25 mouse cellular contexts compared by ENCODE assay signal in genomic region chr3:22039036-22039795, GRCm38 (mm10). TPM values are rescaled to one million over a fixed set of nuclear protein-coding genes. Genes with fewer than 3 reads are reported as not detected.
DNase-seq lines count a peak whose midpoint lies in the region; ATAC-seq and TF ChIP-seq lines count a peak whose summit lies in the region.
"Had no signal": no experiment of that assay in that cellular context is flagged by ENCODE, and none has a peak within 500 bp of the region (broad histone marks: within the 10 kb centered on the region; RNA-seq: fewer than 3 reads in every experiment).

No protein-coding gene starts in this region.

- dilution Hi-C loops in CH12.LX (cut with MboI; ENCODE audit: extremely low pct_ligation_motif_present, extremely low pct_unique_long_range_greater_than_20kb, low sequenced_read_pairs) = no loop called here

- TF ChIP-seq RAD21 in CH12.LX (IDR thresholded peaks at IDR 0.05; ENCODE audit: low read depth, low read length) = no peak

- 77% methylated on average over 8 of the region's 8 CpGs for WGBS in liver, embryonic 12.5 days (ENCODE audit: insufficient replicate concordance)

- in situ Hi-C loops in CH12.LX (cut with MboI; ENCODE audit: low pct_ligation_motif_present, low pct_unique_long_range_greater_than_20kb, low sequenced_read_pairs) = no loop called here

- H3K9me3 ChIP-seq in CH12.LX (replicated peaks; ENCODE audit: low read length) (peaks cover 3% of the 10 kb centered on the region), ES-Bruce4 (replicated peaks; ENCODE audit: control insufficient read depth, insufficient read depth, low read length, poor library complexity, severe bottlenecking) (peaks cover 12% of the 10 kb centered on the region)
- no peaks in the 10 kb centered on the region for H3K9me3 ChIP-seq in liver, embryonic 12.5 days (replicated peaks)
- H3K9me3 ChIP-seq: embryonic facial prominence, embryonic 12.5 days; forebrain, embryonic 13.5 days; forebrain, embryonic 15.5 days; G1E had no signal

- H3K4me1 ChIP-seq in CH12.LX (ENCODE audit: control insufficient read depth in 1 of 2, insufficient read depth in 2 of 2) (peaks cover 7 to 10% of the 10 kb centered on the region in 2 experiments; a peak in 3 of 4 replicates), ES-Bruce4 (ENCODE audit: control insufficient read depth, insufficient read depth, low read length) (peaks cover 7% of the 10 kb centered on the region)
- no peaks in the 10 kb centered on the region for H3K4me1 ChIP-seq in liver, embryonic 12.5 days
- H3K4me1 ChIP-seq: embryonic facial prominence, embryonic 12.5 days; forebrain, embryonic 13.5 days; forebrain, embryonic 15.5 days had no signal

- H3K27me3 ChIP-seq in CH12.LX (replicated peaks) (no peaks in the 10 kb centered on the region), ES-Bruce4 (ENCODE audit: control insufficient read depth, insufficient read depth, low read length, poor library complexity, severe bottlenecking) (no peaks in the 10 kb centered on the region)
- no peaks in the 10 kb centered on the region for H3K27me3 ChIP-seq in liver, embryonic 12.5 days (replicated peaks)
- H3K27me3 ChIP-seq: embryonic facial prominence, embryonic 12.5 days; forebrain, embryonic 13.5 days; forebrain, embryonic 15.5 days; Patski had no signal

- peak overlapping the region; percentile 29; the same call in 1 of the 2 replicates for H3K4me2 ChIP-seq in CH12.LX (ENCODE audit: insufficient read depth, low read depth, poor library complexity, severe bottlenecking)
- H3K4me2 ChIP-seq in liver, embryonic 12.5 days = no peak overlapping the region
- H3K4me2 ChIP-seq: embryonic facial prominence, embryonic 12.5 days; forebrain, embryonic 13.5 days; forebrain, embryonic 15.5 days had no signal

- H3K4me3 ChIP-seq in CH12.LX (replicated peaks in 1 of 3; ENCODE audit: low read depth in 2 of 3, low read length in 2 of 3, poor library complexity in 1 of 3) (no peak overlapping the region), ES-Bruce4 (ENCODE audit: low read depth, low read length) (no peak overlapping the region; the same call in 1 of the 2 replicates)
- H3K4me3 ChIP-seq in liver, embryonic 12.5 days = no peak overlapping the region
- H3K4me3 ChIP-seq: embryonic facial prominence, embryonic 10.5 days; embryonic facial prominence, embryonic 12.5 days; forebrain, embryonic 13.5 days; forebrain, embryonic 15.5 days had no signal

- H3K36me3 ChIP-seq in CH12.LX (replicated peaks in 1 of 2; ENCODE audit: control insufficient read depth in 1 of 2, insufficient read depth in 1 of 2, low read length in 1 of 2) = no peaks in the 10 kb centered on the region
- H3K36me3 ChIP-seq in ES-Bruce4 (ENCODE audit: control insufficient read depth, insufficient read depth, low read length, poor library complexity, severe bottlenecking) = no peaks in the 10 kb centered on the region
- H3K36me3 ChIP-seq in liver, embryonic 12.5 days = no peaks in the 10 kb centered on the region
- H3K36me3 ChIP-seq: embryonic facial prominence, embryonic 10.5 days; embryonic facial prominence, embryonic 12.5 days; forebrain, embryonic 15.5 days; G1E had no signal

- no peaks in the 10 kb centered on the region for H3K79me2 ChIP-seq in CH12.LX (replicated peaks; ENCODE audit: control insufficient read depth, extremely low read depth, insufficient read depth, poor library complexity, severe bottlenecking)

- TF ChIP-seq EP300 in CH12.LX (IDR thresholded peaks at IDR 0.05; ENCODE audit: low read length) = peak; percentile 39; the same call in 1 of the 2 replicates
- no peak for TF ChIP-seq EP300 in ES-Bruce4 (IDR thresholded peaks at IDR 0.05; ENCODE audit: insufficient read depth, low read depth, low read length)

- peak; percentile 14 for DNase-seq in CH12.LX (ENCODE audit: extremely low read depth)
- DNase-seq in R1 (ENCODE audit: low read depth, low spot score) = peak; percentile 78
- peak; percentile 19 for DNase-seq in induced T-regulatory cell, adult 2 months (ENCODE audit: low read depth)
- no peak for DNase-seq in liver
- DNase-seq in gastrocnemius, postnatal 25 days = no peak
- DNase-seq in natural killer cell, adult 2 months (ENCODE audit: low spot score in 2 of 2) = no peak
- DNase-seq: adrenal gland, adult 8-10 months; adrenal gland, postnatal 14 days; adrenal gland, postnatal 36 days; B cell, adult 2 months; cerebellum, adult 11-12 months; cerebellum, adult 2 months; cerebellum, adult 9-10 months; cerebellum, postnatal 10 days; cerebellum, postnatal 25 days; forebrain, postnatal 0 days had no signal

- TF ChIP-seq POLR2A in CH12.LX (IDR thresholded peaks at IDR 0.05; ENCODE audit: low read depth, low read length) (no peak), ES-Bruce4 (IDR thresholded peaks at IDR 0.05; ENCODE audit: insufficient read depth, low read length) (no peak)

- H3K9ac ChIP-seq in CH12.LX (ENCODE audit: insufficient read depth, low read depth) (0 out of 2 replicates have a peak overlapping the region, but pooled peaks have one; percentile 45), ES-Bruce4 (ENCODE audit: low read depth, poor library complexity, severe bottlenecking) (peak overlapping the region; percentile 48)
- no peak overlapping the region for H3K9ac ChIP-seq in liver, embryonic 12.5 days
- H3K9ac ChIP-seq: embryonic facial prominence, embryonic 12.5 days; forebrain, embryonic 13.5 days; forebrain, embryonic 15.5 days; forebrain, postnatal 0 days had no signal

- no peak for ATAC-seq in liver, embryonic 12.5 days
- ATAC-seq: CD4-positive, CD25-positive, alpha-beta regulatory T cell, adult 4 months; forebrain, embryonic 13.5 days; forebrain, embryonic 15.5 days; forebrain, postnatal 0 days; Patski had no signal

- H3K27ac ChIP-seq in CH12.LX (ENCODE audit: insufficient read depth, low read depth) (no peak overlapping the region), ES-Bruce4 (ENCODE audit: insufficient read depth, low read length) (peak overlapping the region; percentile 97)
- H3K27ac ChIP-seq in liver, embryonic 12.5 days = no peak overlapping the region
- H3K27ac ChIP-seq: embryonic facial prominence, embryonic 10.5 days; embryonic facial prominence, embryonic 12.5 days; forebrain, embryonic 13.5 days; forebrain, embryonic 15.5 days had no signal

- TF ChIP-seq CTCF in CH12.LX (conservative IDR thresholded peaks at IDR 0.05 in 1 of 2, IDR thresholded peaks at IDR 0.05 in 1 of 2; ENCODE audit: low read depth in 2 of 2, low read length in 2 of 2) = no peak
- no peak for TF ChIP-seq CTCF in ES-Bruce4 (IDR thresholded peaks at IDR 0.05; ENCODE audit: low read depth, low read length)

TF ChIP-seq in CH12.LX, 34 proteins besides CTCF, POLR2A, EP300 and RAD21 (continues in another document):
- TF ChIP-seq TBP (conservative IDR thresholded peaks at IDR 0.05; ENCODE audit: low read depth, low read length) (0 out of 2 replicates have a peak, but pooled peaks have one; percentile 49), JUND (conservative IDR thresholded peaks at IDR 0.05; ENCODE audit: low read depth, low read length) (peak; percentile 65; the same call in 1 of the 2 replicates), MYC (IDR thresholded peaks at IDR 0.05; ENCODE audit: low read depth, low read length) (no peak), CHD2 (IDR thresholded peaks at IDR 0.05; ENCODE audit: low read length) (no peak), ZC3H11A (IDR thresholded peaks at IDR 0.05; ENCODE audit: low read depth, low read length) (no peak), UBTF (IDR thresholded peaks at IDR 0.05; ENCODE audit: low read depth, low read length) (no peak), MEF2A (IDR thresholded peaks at IDR 0.05; ENCODE audit: borderline replicate concordance, low read depth, low read length) (no peak), ZNF384 (IDR thresholded peaks at IDR 0.05; ENCODE audit: low read depth, low read length) (no peak), MXI1 (IDR thresholded peaks at IDR 0.05; ENCODE audit: low read depth, low read length) (no peak), SMC3 (IDR thresholded peaks at IDR 0.05; ENCODE audit: low read depth, low read length) (no peak), E2F4 (IDR thresholded peaks at IDR 0.05; ENCODE audit: insufficient replicate concordance, low read depth, low read length) (no peak), TCF12 (IDR thresholded peaks at IDR 0.05; ENCODE audit: low read depth, low read length) (no peak), GABPA (IDR thresholded peaks at IDR 0.05; ENCODE audit: insufficient replicate concordance, low read depth, low read length) (no peak), POLR2AphosphoS2 (IDR thresholded peaks at IDR 0.05; ENCODE audit: low read depth, low read length) (no peak), SIN3A (IDR thresholded peaks at IDR 0.05; ENCODE audit: low read length) (no peak), ZMIZ1 (IDR thresholded peaks at IDR 0.05; ENCODE audit: low read depth, low read length) (no peak), NELFE (IDR thresholded peaks at IDR 0.05; ENCODE audit: low read depth, low read length) (no peak), MAZ (IDR thresholded peaks at IDR 0.05; ENCODE audit: low read depth, low read length) (no peak), CHD1 (IDR thresholded peaks at IDR 0.05; ENCODE audit: low read depth, low read length) (no peak), USF2 (conservative IDR thresholded peaks at IDR 0.05; ENCODE audit: low read depth, low read length) (no peak), MAFK (IDR thresholded peaks at IDR 0.05; ENCODE audit: insufficient replicate concordance, low read length) (no peak), KAT2A (IDR thresholded peaks at IDR 0.05; ENCODE audit: insufficient replicate concordance, low read length) (no peak), NRF1 (IDR thresholded peaks at IDR 0.05; ENCODE audit: low read depth, low read length) (no peak), USF1 (IDR thresholded peaks at IDR 0.05; ENCODE audit: low read depth, low read length) (no peak), PAX5 (IDR thresholded peaks at IDR 0.05; ENCODE audit: low read length) (no peak), HCFC1 (IDR thresholded peaks at IDR 0.05; ENCODE audit: low read depth, low read length) (no peak), ELF1 (IDR thresholded peaks at IDR 0.05; ENCODE audit: low read depth, low read length) (no peak), BHLHE40 (IDR thresholded peaks at IDR 0.05; ENCODE audit: low read depth, low read length) (no peak), ETS1 (conservative IDR thresholded peaks at IDR 0.05; ENCODE audit: low read depth, low read length) (no peak), IRF4 (IDR thresholded peaks at IDR 0.05; ENCODE audit: low read depth, low read length) (peak; percentile 53; the same call in 1 of the 2 replicates)

RNA-seq across cellular contexts. Expression of gene Tbl1xr1, which starts 37.2 kb away (rescaled TPM):
- total RNA-seq in CH12.LX (2012; rRNA removed) (37.9 and 39.9 TPM in 2 replicates), CH12.LX (2014; rRNA removed) (30.0 and 33.7 TPM in 2 replicates)
- polyA plus RNA-seq in CH12.LX (2012; ENCODE audit: insufficient read length, low read depth) (31.1 and 38.3 TPM in 2 replicates), ES-Bruce4 (2011; ENCODE audit: insufficient read depth, insufficient read length, low read depth, missing spikeins) (50.0 and 64.4 TPM in 2 replicates)
- 12.0 and 12.2 TPM in 2 replicates for polyA plus RNA-seq in liver, embryonic 12.5 days (2016; fragmentation: Nextera tagmentation; extraction: Ambion mirVana)
- 10 to 100 TPM; 46.8 to 54.2 TPM for total RNA-seq in gastrocnemius, postnatal 25 days (2021)

Comparison
In these comparisons a context has a peak if more than half of its experiments do, and no peak if none do; other contexts are left out.
1. DNase-seq: peak in CH12.LX (single experiment), R1 (single experiment) and induced T-regulatory cell, adult 2 months (single experiment); none in liver (single experiment), gastrocnemius, postnatal 25 days (single experiment) and natural killer cell, adult 2 months (0 of 2).